Mouse (Mus musculus): ENCODE results near the gene Pef1. TPM values are rescaled to one million over a fixed set of nuclear protein-coding genes. Genes with fewer than 3 reads are reported as not detected.

The Pef1 gene
- polyA plus RNA-seq, 1 experiment = 129 TPM

- no peaks in the 10 kb centered on the region for H3K36me3 ChIP-seq (ENCODE audit: control insufficient read depth, insufficient read depth, low read length)
- peak overlapping the region; percentile 67 for H3K27ac ChIP-seq (ENCODE audit: insufficient read depth, low read depth, low read length)
- H3K4me1 ChIP-seq (ENCODE audit: control insufficient read depth, insufficient read depth, low read length) = peaks cover 57% of the 10 kb centered on the region
- no peak for TF ChIP-seq POLR2A (IDR thresholded peaks at IDR 0.05; ENCODE audit: low read depth, low read length)
- no peak for TF ChIP-seq CTCF (conservative IDR thresholded peaks at IDR 0.05; ENCODE audit: insufficient read depth, insufficient read length, low read depth, low read length)
- H3K27me3 ChIP-seq (replicated peaks; ENCODE audit: control insufficient read depth, insufficient read depth, low read length) = no peaks in the 10 kb centered on the region
- WGBS = 27% methylated on average over 9 of the region's 9 CpGs
- H3K4me3 ChIP-seq (ENCODE audit: insufficient read depth, low read depth, low read length) = no peak overlapping the region
- no peak for DNase-seq
Observed at GRCm38 (mm10) chr4:130167814-130168213, 65.5 kb downstream of the Pef1 start.

GRCm38 (mm10) chr4:130168280-130169183 lies 66.2 kb downstream of the Pef1 start:
- DNase-seq = peak; percentile 98
- Histone ChIP-seq H3K27me3 (replicated peaks; ENCODE audit: control insufficient read depth, insufficient read depth, low read length) (no peaks in the 10 kb centered on the region), H3K36me3 (ENCODE audit: control insufficient read depth, insufficient read depth, low read length) (no peaks in the 10 kb centered on the region), H3K4me3 (ENCODE audit: insufficient read depth, low read depth, low read length) (no peak overlapping the region), H3K4me1 (ENCODE audit: control insufficient read depth, insufficient read depth, low read length) (peaks cover 62% of the 10 kb centered on the region), H3K27ac (ENCODE audit: insufficient read depth, low read depth, low read length) (peak overlapping the region; percentile 67)
- 4% methylated on average over 16 of the region's 16 CpGs for WGBS
- no peak; the same call in 1 of the 2 replicates for TF ChIP-seq CTCF (conservative IDR thresholded peaks at IDR 0.05; ENCODE audit: insufficient read depth, insufficient read length, low read depth, low read length)
- no peak for TF ChIP-seq POLR2A (IDR thresholded peaks at IDR 0.05; ENCODE audit: low read depth, low read length)

- Histone ChIP-seq H3K36me3 (ENCODE audit: control insufficient read depth, insufficient read depth, low read length) (no peaks in the 10 kb centered on the region), H3K4me1 (ENCODE audit: control insufficient read depth, insufficient read depth, low read length) (peaks cover 57% of the 10 kb centered on the region), H3K4me3 (ENCODE audit: insufficient read depth, low read depth, low read length) (no peak overlapping the region), H3K27ac (ENCODE audit: insufficient read depth, low read depth, low read length) (peak overlapping the region; percentile 67), H3K27me3 (replicated peaks; ENCODE audit: control insufficient read depth, insufficient read depth, low read length) (no peaks in the 10 kb centered on the region)
- WGBS = 56% methylated on average over 16 of the region's 16 CpGs
- peak; percentile 86 for DNase-seq
- no peak for TF ChIP-seq CTCF (conservative IDR thresholded peaks at IDR 0.05; ENCODE audit: insufficient read depth, insufficient read length, low read depth, low read length)
- TF ChIP-seq POLR2A (IDR thresholded peaks at IDR 0.05; ENCODE audit: low read depth, low read length) = no peak
Observed at GRCm38 (mm10) chr4:130169411-130169971, 67.1 kb downstream of the Pef1 start.

GRCm38 (mm10) chr4:130170362-130170761 lies 68.0 kb downstream of the Pef1 start:
- Histone ChIP-seq H3K27me3 (replicated peaks; ENCODE audit: control insufficient read depth, insufficient read depth, low read length) (no peaks in the 10 kb centered on the region), H3K4me1 (ENCODE audit: control insufficient read depth, insufficient read depth, low read length) (peaks cover 59% of the 10 kb centered on the region), H3K4me3 (ENCODE audit: insufficient read depth, low read depth, low read length) (no peak overlapping the region), H3K27ac (ENCODE audit: insufficient read depth, low read depth, low read length) (no peak overlapping the region), H3K36me3 (ENCODE audit: control insufficient read depth, insufficient read depth, low read length) (no peaks in the 10 kb centered on the region)
- no peak for TF ChIP-seq CTCF (conservative IDR thresholded peaks at IDR 0.05; ENCODE audit: insufficient read depth, insufficient read length, low read depth, low read length)
- TF ChIP-seq POLR2A (IDR thresholded peaks at IDR 0.05; ENCODE audit: low read depth, low read length) = no peak
- 59% methylated on average over 4 of the region's 4 CpGs for WGBS
- DNase-seq = no peak

GRCm38 (mm10) chr4:130171951-130172765 lies 69.8 kb downstream of the Pef1 start:
- DNase-seq = peak; percentile 97
- TF ChIP-seq POLR2A (IDR thresholded peaks at IDR 0.05; ENCODE audit: low read depth, low read length) = no peak
- no peak for TF ChIP-seq CTCF (conservative IDR thresholded peaks at IDR 0.05; ENCODE audit: insufficient read depth, insufficient read length, low read depth, low read length)
- 5% methylated on average over 11 of the region's 11 CpGs for WGBS
- Histone ChIP-seq H3K27ac (ENCODE audit: insufficient read depth, low read depth, low read length) (peak overlapping the region; percentile 92), H3K4me3 (ENCODE audit: insufficient read depth, low read depth, low read length) (peak overlapping the region; percentile 7), H3K4me1 (ENCODE audit: control insufficient read depth, insufficient read depth, low read length) (peaks cover 56% of the 10 kb centered on the region), H3K36me3 (ENCODE audit: control insufficient read depth, insufficient read depth, low read length) (no peaks in the 10 kb centered on the region), H3K27me3 (replicated peaks; ENCODE audit: control insufficient read depth, insufficient read depth, low read length) (no peaks in the 10 kb centered on the region)

- TF ChIP-seq CTCF (conservative IDR thresholded peaks at IDR 0.05; ENCODE audit: insufficient read depth, insufficient read length, low read depth, low read length) (no peak), POLR2A (IDR thresholded peaks at IDR 0.05; ENCODE audit: low read depth, low read length) (no peak)
- Histone ChIP-seq H3K27me3 (replicated peaks; ENCODE audit: control insufficient read depth, insufficient read depth, low read length) (no peaks in the 10 kb centered on the region), H3K36me3 (ENCODE audit: control insufficient read depth, insufficient read depth, low read length) (no peaks in the 10 kb centered on the region), H3K4me3 (ENCODE audit: insufficient read depth, low read depth, low read length) (peak overlapping the region; percentile 71), H3K4me1 (ENCODE audit: control insufficient read depth, insufficient read depth, low read length) (peaks cover 57% of the 10 kb centered on the region), H3K27ac (ENCODE audit: insufficient read depth, low read depth, low read length) (peak overlapping the region; percentile 92)
- WGBS = 49% methylated on average over 11 of the region's 11 CpGs
- peak; percentile 57 for DNase-seq
Observed at GRCm38 (mm10) chr4:130173060-130173822, 70.9 kb downstream of the Pef1 start.
